Mouse (Mus musculus) embryonic facial prominence, embryonic 14.5 days (tissue): ENCODE results near the gene Esr1. TPM values are rescaled to one million over a fixed set of nuclear protein-coding genes. Genes with fewer than 3 reads are reported as not detected.
"Not testable (repeated sequence)": the region's sequence is repeated elsewhere in the genome, so short reads cannot be mapped to it uniquely, and the experiment has no call there.

Experiments
- ATAC-seq: fragments of 200-750 bp; cut with Nextera tagmentation; 2 replicates; pipeline ENCODE4 v1.8.0; 2017; ENCODE audit warnings: low read depth, moderate number of reproducible peaks, moderate TSS enrichment
- DNase-seq: peaks from one replicate; pipeline ENCODE4 v3.0.0-alpha.2; 2015; ENCODE audit warnings: low spot score
- H3K27ac ChIP-seq: fragments of 300-500 bp; sonication (generic); replicated peaks from 2 replicates; pipeline ENCODE4 v1.5.1; 2014; ENCODE audit warnings: low read depth, mild to moderate bottlenecking, low read length, moderate library complexity
- H3K27me3 ChIP-seq: fragments of 300-500 bp; sonication (generic); replicated peaks from 2 replicates; pipeline ENCODE4 v1.6.1; 2014; ENCODE audit warnings: low read length; ENCODE audit not compliant: control insufficient read depth, insufficient read depth
- H3K36me3 ChIP-seq: fragments of 300-500 bp; sonication (generic); 2 replicates; pipeline ENCODE4 v1.6.1; 2014; ENCODE audit warnings: low read length, mixed read lengths; ENCODE audit not compliant: control insufficient read depth, insufficient read depth
- H3K4me1 ChIP-seq: fragments of 300-500 bp; sonication (generic); 2 replicates; pipeline ENCODE4 v1.6.1; 2014; ENCODE audit warnings: antibody characterized with exemption, low read length; ENCODE audit not compliant: control insufficient read depth, insufficient read depth
- H3K4me2 ChIP-seq: fragments of 300-500 bp; sonication (generic); 2 replicates; pipeline ENCODE4 v1.6.1; 2014; ENCODE audit warnings: low read depth, mild to moderate bottlenecking, low read length, moderate library complexity, mixed read lengths
- H3K4me3 ChIP-seq: fragments of 300-500 bp; sonication (generic); 2 replicates; pipeline ENCODE4 v1.5.1; 2014; ENCODE audit warnings: low read depth, mild to moderate bottlenecking, low read length
- H3K9ac ChIP-seq: fragments of 300-500 bp; sonication (generic); 2 replicates; pipeline ENCODE4 v1.6.1; 2014; ENCODE audit warnings: low read depth, mild to moderate bottlenecking, low read length, moderate library complexity, mixed read lengths
- H3K9me3 ChIP-seq: fragments of 300-500 bp; sonication (generic); 2 replicates; pipeline ENCODE4 v1.6.1; 2016; ENCODE audit warnings: low read length; ENCODE audit not compliant: control insufficient read depth
- WGBS: fragments of 180-500 bp; shearing (Covaris S2); extraction: QIAGEN DNeasy Blood & Tissue Kit; methylation state at CpG from one replicate; pipeline ENCODE4 v1.1.7; 2014; 5-methylcytosine and 5-hydroxymethylcytosine counted together
- polyA plus RNA-seq: library from polyadenylated mRNA; unstranded; fragments of >200 nt; fragmentation: Nextera tagmentation; extraction: Ambion mirVana; gene quantifications from 2 replicates; pipeline ENCODE4 v1.2.1, GENCODE M21; 2014

Gene Esr1
- polyA plus RNA-seq, 1 experiment from 2014 or later = 0.82 TPM

GRCm38 (mm10) chr10:4646074-4646473 lies 34.7 kb downstream of the Esr1 start:
- no peak for ATAC-seq
- Histone ChIP-seq H3K9ac (no peak overlapping the region), H3K36me3 (no peaks in the 10 kb centered on the region), H3K27ac (no peak overlapping the region), H3K4me2 (no peak overlapping the region), H3K4me1 (no peaks in the 10 kb centered on the region), H3K9me3 (no peaks in the 10 kb centered on the region), H3K27me3 (no peaks in the 10 kb centered on the region), H3K4me3 (no peak overlapping the region)
- 82% methylated on average over 7 of the region's 7 CpGs for WGBS
- DNase-seq = no peak

GRCm38 (mm10) chr10:4646851-4647250 lies 35.5 kb downstream of the Esr1 start:
- Histone ChIP-seq H3K27me3 (no peaks in the 10 kb centered on the region), H3K9me3 (no peaks in the 10 kb centered on the region), H3K27ac (no peak overlapping the region), H3K9ac (no peak overlapping the region), H3K4me3 (no peak overlapping the region), H3K4me2 (no peak overlapping the region), H3K4me1 (no peaks in the 10 kb centered on the region), H3K36me3 (no peaks in the 10 kb centered on the region)
- ATAC-seq (no peak), DNase-seq (no peak)
- 83% methylated on average over 9 of the region's 9 CpGs for WGBS

DNA sequence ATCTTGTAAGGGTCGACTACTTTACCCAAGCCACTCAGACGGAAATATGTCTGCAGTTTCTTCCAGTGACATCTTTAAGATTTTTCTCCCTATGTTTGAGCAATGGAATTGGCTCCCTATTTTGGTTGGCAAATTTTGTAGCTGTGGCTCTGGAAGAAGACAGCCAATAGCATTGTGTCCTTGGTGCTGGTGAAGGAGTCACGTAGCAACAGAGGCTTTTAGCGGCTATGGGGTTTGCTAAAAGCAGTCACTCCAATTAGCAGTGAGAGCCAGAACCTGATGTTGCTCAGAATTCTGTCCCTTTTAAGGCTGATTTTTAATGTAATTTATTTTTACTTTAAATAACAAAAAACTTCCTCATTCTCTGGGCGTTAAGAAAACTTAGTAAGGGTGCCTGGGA lies 54.0 kb downstream of the Esr1 start:
- ATAC-seq = no peak
- H3K9me3 ChIP-seq = no peaks in the 10 kb centered on the region
- no peak overlapping the region for H3K27ac ChIP-seq
- no peak overlapping the region for H3K4me3 ChIP-seq
- no peaks in the 10 kb centered on the region for H3K4me1 ChIP-seq
- DNase-seq = no peak
- H3K36me3 ChIP-seq = no peaks in the 10 kb centered on the region
- WGBS = 76% methylated on average over 5 of the region's 5 CpGs
- no peak overlapping the region for H3K4me2 ChIP-seq
- H3K27me3 ChIP-seq = no peaks in the 10 kb centered on the region
- no peak overlapping the region for H3K9ac ChIP-seq

DNA sequence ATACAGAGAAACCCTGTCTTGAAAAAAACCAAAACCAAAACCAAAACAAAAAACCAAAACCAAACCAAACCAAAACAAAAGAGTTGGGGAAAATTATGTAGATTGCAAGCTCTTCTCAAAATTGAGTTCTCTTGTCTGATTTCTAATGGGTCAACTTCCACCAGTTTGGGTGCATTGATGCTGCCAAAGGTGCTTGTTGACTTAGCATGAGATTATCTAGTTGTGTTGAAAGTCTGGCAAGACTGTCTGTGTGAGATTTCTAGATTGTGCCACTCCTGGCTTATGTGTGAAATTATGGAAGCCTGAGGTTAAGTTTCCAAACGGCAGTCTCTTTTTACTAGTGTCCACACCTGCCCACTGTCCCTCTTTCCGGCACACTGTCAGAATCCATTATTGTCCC lies 55.6 kb downstream of the Esr1 start:
- H3K27ac ChIP-seq = no peak overlapping the region
- 76% methylated on average over 2 of the region's 2 CpGs for WGBS

DNA sequence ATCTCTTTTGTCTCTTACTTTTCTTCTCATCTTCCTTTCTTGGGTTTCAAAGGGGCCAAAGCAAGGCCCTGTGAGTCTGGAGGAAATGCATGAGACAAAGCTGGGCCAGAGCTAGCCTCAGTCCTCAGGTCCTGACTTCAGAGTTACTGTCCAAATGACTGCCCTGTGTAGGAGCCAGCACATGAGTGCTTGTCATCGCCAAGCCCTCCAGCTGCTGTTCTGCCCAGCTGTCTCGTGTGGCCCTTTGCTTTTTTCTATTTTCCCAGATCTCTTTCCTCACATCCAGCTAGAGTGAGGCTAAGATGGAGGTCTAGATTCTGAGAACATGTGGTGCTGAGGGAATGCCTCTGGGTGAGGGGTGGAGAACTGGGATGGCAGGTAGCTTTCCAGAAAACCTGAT lies 58.7 kb downstream of the Esr1 start:
- 77% methylated on average over 2 of the region's 2 CpGs for WGBS

More for the DNA sequence above, 55.6 kb downstream of the Esr1 start:
- Histone ChIP-seq H3K27me3 (no peaks in the 10 kb centered on the region), H3K4me1 (no peaks in the 10 kb centered on the region), H3K9ac (no peak overlapping the region), H3K36me3 (no peaks in the 10 kb centered on the region), H3K9me3 (no peaks in the 10 kb centered on the region), H3K4me3 (no peak overlapping the region), H3K4me2 (no peak overlapping the region)
- ATAC-seq (no peak), DNase-seq (no peak)

DNA sequence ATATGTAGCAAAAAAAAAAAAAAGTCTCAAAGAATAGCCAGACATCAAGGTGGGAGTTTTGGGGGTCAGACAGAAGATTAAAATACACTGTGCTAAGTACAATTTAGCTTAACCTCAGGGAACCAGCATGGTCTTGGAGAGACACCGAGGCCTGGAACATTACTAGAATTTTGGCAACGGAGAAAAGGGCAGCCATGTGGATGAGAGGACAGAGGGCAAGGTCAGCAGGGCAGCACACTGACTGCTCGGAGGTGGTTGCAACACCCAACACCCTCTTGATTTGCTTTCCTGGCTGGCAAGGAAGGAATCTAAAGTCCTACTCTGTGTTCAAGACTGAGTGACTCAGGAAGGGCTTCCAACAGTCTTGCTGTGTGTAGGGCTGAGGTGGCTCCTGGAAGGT lies 60.5 kb downstream of the Esr1 start:
- WGBS = 81% methylated on average over 3 of the region's 3 CpGs

More for the DNA sequence above, 58.7 kb downstream of the Esr1 start:
- Histone ChIP-seq H3K4me1 (no peaks in the 10 kb centered on the region), H3K27me3 (no peaks in the 10 kb centered on the region), H3K36me3 (no peaks in the 10 kb centered on the region), H3K9me3 (no peaks in the 10 kb centered on the region), H3K9ac (no peak overlapping the region), H3K4me3 (no peak overlapping the region), H3K27ac (no peak overlapping the region), H3K4me2 (no peak overlapping the region)
- DNase-seq (no peak), ATAC-seq (no peak)

GRCm38 (mm10) chr10:4673311-4673816 lies 62.0 kb downstream of the Esr1 start:
- Histone ChIP-seq H3K36me3 (no peaks in the 10 kb centered on the region), H3K27me3 (no peaks in the 10 kb centered on the region), H3K4me3 (no peak overlapping the region), H3K9ac (no peak overlapping the region), H3K4me2 (no peak overlapping the region), H3K9me3 (no peaks in the 10 kb centered on the region), H3K27ac (no peak overlapping the region), H3K4me1 (no peaks in the 10 kb centered on the region)
- DNase-seq (no peak), ATAC-seq (no peak)
- WGBS = 81% methylated on average over 4 of the region's 4 CpGs

More for the DNA sequence above, 60.5 kb downstream of the Esr1 start:
- Histone ChIP-seq H3K36me3 (no peaks in the 10 kb centered on the region), H3K4me1 (no peaks in the 10 kb centered on the region), H3K4me3 (no peak overlapping the region), H3K9me3 (no peaks in the 10 kb centered on the region), H3K4me2 (no peak overlapping the region), H3K27me3 (no peaks in the 10 kb centered on the region), H3K27ac (no peak overlapping the region), H3K9ac (no peak overlapping the region)
- ATAC-seq (no peak), DNase-seq (no peak)

DNA sequence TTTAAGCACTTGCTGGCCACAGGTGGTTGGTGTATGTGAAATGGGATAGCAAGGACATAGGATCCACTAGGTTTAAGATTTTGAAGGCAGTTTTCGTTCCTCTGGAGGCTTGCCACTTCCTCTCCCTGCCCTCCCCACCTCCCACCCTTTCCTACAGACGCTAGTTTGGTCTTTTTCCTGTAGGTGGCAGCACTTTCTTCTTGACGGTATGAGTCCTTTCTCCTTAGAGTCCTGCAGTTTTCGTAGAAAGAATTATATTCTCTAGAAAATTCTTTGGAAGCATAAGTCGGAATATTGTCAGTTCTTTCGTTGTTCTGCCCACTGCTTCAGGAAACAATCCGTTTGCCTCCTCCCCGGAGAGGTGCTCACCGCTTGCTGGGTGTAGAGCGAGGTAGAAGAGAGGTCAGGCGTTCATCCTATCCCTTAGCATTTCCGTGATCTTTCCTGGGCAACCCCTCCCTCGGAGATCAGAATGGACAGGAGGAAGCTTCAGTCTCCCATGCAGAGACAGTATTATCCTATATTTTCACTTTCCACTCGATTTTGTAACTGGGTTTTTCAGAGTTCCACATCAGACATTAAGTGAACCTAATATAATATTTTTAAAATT lies 63.7 kb downstream of the Esr1 start:
- not testable (repeated sequence) for H3K4me1 ChIP-seq, H3K27me3 ChIP-seq, H3K4me3 ChIP-seq, H3K27ac ChIP-seq, H3K9me3 ChIP-seq, H3K9ac ChIP-seq, H3K36me3 ChIP-seq
- H3K4me2 ChIP-seq = peak overlapping the region; percentile 45; the same call in 1 of the 2 replicates
- ATAC-seq (peak; percentile 57; the same call in 1 of the 2 replicates), DNase-seq (peak; percentile 75)
- WGBS = 17% methylated on average over 14 of the region's 14 CpGs

GRCm38 (mm10) chr10:4683106-4683505 lies 71.7 kb downstream of the Esr1 start:
- DNase-seq (no peak), ATAC-seq (no peak)
- H3K36me3 ChIP-seq = no peaks in the 10 kb centered on the region
- no peaks in the 10 kb centered on the region for H3K9me3 ChIP-seq
- no peak overlapping the region for H3K4me3 ChIP-seq
- H3K27me3 ChIP-seq = no peaks in the 10 kb centered on the region
- no peaks in the 10 kb centered on the region for H3K4me1 ChIP-seq
- H3K4me2 ChIP-seq = no peak overlapping the region
- no peak overlapping the region for H3K9ac ChIP-seq
- H3K27ac ChIP-seq = no peak overlapping the region
- WGBS = 82% methylated on average over 5 of the region's 5 CpGs
